ENCODE assay signal across 7 mouse cellular contexts in the genomic region with DNA sequence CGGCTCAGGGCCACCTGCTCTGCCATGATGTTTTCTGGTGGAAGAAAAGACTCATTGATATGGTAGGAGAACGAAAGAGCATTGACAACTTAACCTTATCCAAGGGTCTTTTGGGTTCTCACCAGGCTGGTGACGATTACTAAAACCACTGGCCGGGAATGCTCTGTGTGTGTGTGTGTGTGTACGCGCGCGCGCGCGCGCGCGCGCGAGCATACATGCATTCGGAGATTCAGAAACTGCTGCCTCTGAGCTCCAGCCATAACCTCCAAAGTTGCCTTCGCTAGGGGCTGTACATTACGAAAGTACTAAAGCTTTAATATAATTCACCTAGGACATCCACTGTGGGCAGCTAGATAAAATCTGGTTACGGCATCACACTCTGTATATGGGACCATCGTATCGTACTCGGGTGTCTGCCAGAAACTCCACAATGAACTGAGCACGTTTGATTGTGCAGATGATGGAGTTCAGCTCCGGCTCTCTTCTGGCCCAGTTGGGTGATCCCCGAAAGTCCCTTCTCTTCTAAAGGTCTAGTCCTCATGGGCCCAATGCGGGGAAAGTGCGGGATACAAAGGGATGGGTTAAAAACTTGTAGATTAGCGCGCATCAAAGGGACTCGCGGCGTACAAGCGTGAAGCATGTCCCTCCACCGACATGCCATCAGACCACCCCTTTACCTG. TPM values are rescaled to one million over a fixed set of nuclear protein-coding genes. Genes with fewer than 3 reads are reported as not detected.
A peak's percentile ranks its signal among the peaks of the same experiment; 100 is the strongest.
DNase-seq lines count a peak whose midpoint lies in the region; ATAC-seq and TF ChIP-seq lines count a peak whose summit lies in the region.

No protein-coding gene starts in this region.

- 21% methylated on average over 35 of the region's 35 CpGs for WGBS in lung, embryonic 16.5 days
- WGBS in bone marrow, adult 2 months = 21% methylated on average over 35 of the region's 35 CpGs
- 29% methylated on average over 35 of the region's 35 CpGs for WGBS in forebrain, embryonic 12.5 days
- WGBS in liver, embryonic 12.5 days (ENCODE audit: insufficient replicate concordance) = 15% methylated on average over 35 of the region's 35 CpGs
- WGBS in stomach, postnatal 0 days = 21% methylated on average over 35 of the region's 35 CpGs

- H3K4me1 ChIP-seq in lung, embryonic 16.5 days (replicated peaks; ENCODE audit: control insufficient read depth, insufficient read depth, low read length) = peaks cover 3% of the 10 kb centered on the region
- peaks cover 3% of the 10 kb centered on the region; the same call in 1 of the 2 replicates for H3K4me1 ChIP-seq in bone marrow, adult 2 months (ENCODE audit: control insufficient read depth, insufficient read depth, low read length)
- H3K4me1 ChIP-seq in forebrain, embryonic 12.5 days = peaks cover 4% of the 10 kb centered on the region; the same call in 1 of the 2 replicates
- peaks cover 49% of the 10 kb centered on the region for H3K4me1 ChIP-seq in liver, embryonic 12.5 days
- no peaks in the 10 kb centered on the region for H3K4me1 ChIP-seq in stomach, postnatal 0 days (replicated peaks; ENCODE audit: control insufficient read depth, insufficient read depth)

- no peak for TF ChIP-seq POLR2A in bone marrow, adult 2 months (IDR thresholded peaks at IDR 0.05; ENCODE audit: borderline replicate concordance, control insufficient read depth, low read depth, low read length)

- TF ChIP-seq CTCF in bone marrow, adult 2 months (IDR thresholded peaks at IDR 0.05; ENCODE audit: control insufficient read depth, insufficient read depth, low read length) = no peak
- TF ChIP-seq CTCF in stomach, postnatal 0 days (IDR thresholded peaks at IDR 0.05; ENCODE audit: low read depth) = no peak

- H3K4me3 ChIP-seq in lung, embryonic 16.5 days (ENCODE audit: low read length) = peak overlapping the region; percentile 65
- H3K4me3 ChIP-seq in bone marrow, adult 2 months (replicated peaks; ENCODE audit: control insufficient read depth, low read depth, low read length) = peak overlapping the region; percentile 97
- H3K4me3 ChIP-seq in forebrain, embryonic 12.5 days (replicated peaks) = peak overlapping the region; percentile 53
- peak overlapping the region; percentile 70 for H3K4me3 ChIP-seq in liver, embryonic 12.5 days
- H3K4me3 ChIP-seq in stomach, postnatal 0 days (ENCODE audit: low read depth, low read length) = peak overlapping the region; percentile 48

- H3K27ac ChIP-seq in lung, embryonic 16.5 days (ENCODE audit: low read length) = peak overlapping the region; percentile 93
- H3K27ac ChIP-seq in bone marrow, adult 2 months (ENCODE audit: control insufficient read depth, insufficient read depth, low read depth, low read length, poor library complexity) = peak overlapping the region; percentile 95
- H3K27ac ChIP-seq in forebrain, embryonic 12.5 days = peak overlapping the region; percentile 81; the same call in 1 of the 2 replicates
- peak overlapping the region; percentile 92 for H3K27ac ChIP-seq in liver, embryonic 12.5 days
- peak overlapping the region; percentile 90 for H3K27ac ChIP-seq in stomach, postnatal 0 days (replicated peaks)

- no peak for DNase-seq in lung, postnatal 10 days
- peak; percentile 20 for DNase-seq in stomach, postnatal 0 days (ENCODE audit: low spot score)
- DNase-seq in spleen, adult 12 weeks (ENCODE audit: low spot score) = no peak

- no peaks in the 10 kb centered on the region for H3K36me3 ChIP-seq in lung, embryonic 16.5 days (ENCODE audit: control insufficient read depth, insufficient read depth, low read length)
- H3K36me3 ChIP-seq in forebrain, embryonic 12.5 days (replicated peaks) = no peaks in the 10 kb centered on the region
- peaks cover 12% of the 10 kb centered on the region for H3K36me3 ChIP-seq in liver, embryonic 12.5 days
- H3K36me3 ChIP-seq in stomach, postnatal 0 days (ENCODE audit: control insufficient read depth, insufficient read depth, low read length) = no peaks in the 10 kb centered on the region

- TF ChIP-seq EP300 in stomach, postnatal 0 days (optimal IDR thresholded peaks at IDR 0.05) = no peak

- peak; percentile 23 for ATAC-seq in lung, embryonic 16.5 days (ENCODE audit: low read depth)
- ATAC-seq in forebrain, embryonic 12.5 days (ENCODE audit: low FRiP score) = peak; percentile 57
- ATAC-seq in liver, embryonic 12.5 days = 0 out of 2 replicates have a peak, but pooled peaks have one; percentile 14
- no peak for ATAC-seq in stomach, postnatal 0 days (ENCODE audit: low FRiP score, low TSS enrichment)

- H3K27me3 ChIP-seq in lung, embryonic 16.5 days (ENCODE audit: control insufficient read depth, insufficient read depth, low read depth, low read length) = no peaks in the 10 kb centered on the region
- H3K27me3 ChIP-seq in forebrain, embryonic 12.5 days = no peaks in the 10 kb centered on the region
- H3K27me3 ChIP-seq in liver, embryonic 12.5 days (replicated peaks) = no peaks in the 10 kb centered on the region
- no peaks in the 10 kb centered on the region for H3K27me3 ChIP-seq in stomach, postnatal 0 days (ENCODE audit: control insufficient read depth, insufficient read depth, low read length)

- H3K9me3 ChIP-seq in lung, embryonic 16.5 days (ENCODE audit: control insufficient read depth, low read length) = no peaks in the 10 kb centered on the region
- no peaks in the 10 kb centered on the region for H3K9me3 ChIP-seq in forebrain, embryonic 12.5 days
- H3K9me3 ChIP-seq in liver, embryonic 12.5 days (replicated peaks) = no peaks in the 10 kb centered on the region
- no peaks in the 10 kb centered on the region for H3K9me3 ChIP-seq in stomach, postnatal 0 days (ENCODE audit: control insufficient read depth, low read length)

- H3K4me2 ChIP-seq in lung, embryonic 16.5 days (ENCODE audit: low read depth, low read length) = peak overlapping the region; percentile 60
- peak overlapping the region; percentile 57 for H3K4me2 ChIP-seq in forebrain, embryonic 12.5 days
- peak overlapping the region; percentile 76 for H3K4me2 ChIP-seq in liver, embryonic 12.5 days
- H3K4me2 ChIP-seq in stomach, postnatal 0 days (replicated peaks; ENCODE audit: low read depth) = peak overlapping the region; percentile 61

- H3K9ac ChIP-seq in lung, embryonic 16.5 days (ENCODE audit: low read length) = peak overlapping the region; percentile 68
- peak overlapping the region; percentile 55 for H3K9ac ChIP-seq in forebrain, embryonic 12.5 days
- H3K9ac ChIP-seq in liver, embryonic 12.5 days = peak overlapping the region; percentile 77
- H3K9ac ChIP-seq in stomach, postnatal 0 days (ENCODE audit: low read length) = peak overlapping the region; percentile 43

RNA-seq across cellular contexts. Expression of gene G6pdx, which starts 0.7 kb away (rescaled TPM):
- 44.1 and 51.2 TPM in 2 replicates for polyA plus RNA-seq in lung, embryonic 16.5 days (2015; fragmentation: Nextera tagmentation; extraction: Ambion mirVana)
- polyA plus RNA-seq in bone marrow, adult 2 months (2011; ENCODE audit: insufficient read depth, insufficient read length, low replicate concordance, missing spikeins) = 20.9 and 33.4 TPM in 2 replicates
- 51.0 and 51.6 TPM in 2 replicates for polyA plus RNA-seq in forebrain, embryonic 12.5 days (2016; fragmentation: Nextera tagmentation; extraction: Ambion mirVana)
- polyA plus RNA-seq in liver, embryonic 12.5 days (2016; fragmentation: Nextera tagmentation; extraction: Ambion mirVana) = 56.5 and 60.4 TPM in 2 replicates
- 83.7 and 90.3 TPM in 2 replicates for polyA plus RNA-seq in stomach, postnatal 0 days (2015; fragmentation: Nextera tagmentation; extraction: Ambion mirVana)

RNA-seq across cellular contexts. Expression of gene Ikbkg, which starts 35.2 kb away (rescaled TPM):
- 21.0 and 21.1 TPM in 2 replicates for polyA plus RNA-seq in lung, embryonic 16.5 days (2015; fragmentation: Nextera tagmentation; extraction: Ambion mirVana)
- polyA plus RNA-seq in bone marrow, adult 2 months (2011; ENCODE audit: insufficient read depth, insufficient read length, low replicate concordance, missing spikeins) = 11.6 and 11.7 TPM in 2 replicates
- 23.7 and 26.1 TPM in 2 replicates for polyA plus RNA-seq in forebrain, embryonic 12.5 days (2016; fragmentation: Nextera tagmentation; extraction: Ambion mirVana)
- polyA plus RNA-seq in liver, embryonic 12.5 days (2016; fragmentation: Nextera tagmentation; extraction: Ambion mirVana) = 21.6 and 22.4 TPM in 2 replicates
- polyA plus RNA-seq in stomach, postnatal 0 days (2015; fragmentation: Nextera tagmentation; extraction: Ambion mirVana) = 15.8 and 16.7 TPM in 2 replicates

RNA-seq across cellular contexts. Expression of gene Fam3a, which starts 35.2 kb away (rescaled TPM):
- 42.5 and 45.8 TPM in 2 replicates for polyA plus RNA-seq in lung, embryonic 16.5 days (2015; fragmentation: Nextera tagmentation; extraction: Ambion mirVana)
- polyA plus RNA-seq in bone marrow, adult 2 months (2011; ENCODE audit: insufficient read depth, insufficient read length, low replicate concordance, missing spikeins) = 3.6 and 9.1 TPM in 2 replicates
- polyA plus RNA-seq in forebrain, embryonic 12.5 days (2016; fragmentation: Nextera tagmentation; extraction: Ambion mirVana) = 29.1 and 34.0 TPM in 2 replicates
- 10.7 and 12.4 TPM in 2 replicates for polyA plus RNA-seq in liver, embryonic 12.5 days (2016; fragmentation: Nextera tagmentation; extraction: Ambion mirVana)
- 25.0 and 26.0 TPM in 2 replicates for polyA plus RNA-seq in stomach, postnatal 0 days (2015; fragmentation: Nextera tagmentation; extraction: Ambion mirVana)

RNA-seq across cellular contexts. Expression of gene Gm6880, which starts 52.9 kb away (rescaled TPM):
- not detected in 2 replicates for polyA plus RNA-seq in lung, embryonic 16.5 days (2015; fragmentation: Nextera tagmentation; extraction: Ambion mirVana)
- not detected in 2 replicates for polyA plus RNA-seq in bone marrow, adult 2 months (2011; ENCODE audit: insufficient read depth, insufficient read length, low replicate concordance, missing spikeins)
- not detected in 2 replicates for polyA plus RNA-seq in forebrain, embryonic 12.5 days (2016; fragmentation: Nextera tagmentation; extraction: Ambion mirVana)
- polyA plus RNA-seq in liver, embryonic 12.5 days (2016; fragmentation: Nextera tagmentation; extraction: Ambion mirVana) = not detected in 2 replicates
- polyA plus RNA-seq in stomach, postnatal 0 days (2015; fragmentation: Nextera tagmentation; extraction: Ambion mirVana) = 0.25 TPM in 1 of 2 replicates, not detected in the other

RNA-seq across cellular contexts. Expression of gene Slc10a3, which starts 55.1 kb away (rescaled TPM):
- 19.1 and 21.8 TPM in 2 replicates for polyA plus RNA-seq in lung, embryonic 16.5 days (2015; fragmentation: Nextera tagmentation; extraction: Ambion mirVana)
- polyA plus RNA-seq in bone marrow, adult 2 months (2011; ENCODE audit: insufficient read depth, insufficient read length, low replicate concordance, missing spikeins) = 2.7 TPM in 2 replicates
- 8.3 and 8.8 TPM in 2 replicates for polyA plus RNA-seq in forebrain, embryonic 12.5 days (2016; fragmentation: Nextera tagmentation; extraction: Ambion mirVana)
- 9.7 and 9.9 TPM in 2 replicates for polyA plus RNA-seq in liver, embryonic 12.5 days (2016; fragmentation: Nextera tagmentation; extraction: Ambion mirVana)
- 20.0 and 20.6 TPM in 2 replicates for polyA plus RNA-seq in stomach, postnatal 0 days (2015; fragmentation: Nextera tagmentation; extraction: Ambion mirVana)
